In the genomic region with DNA sequence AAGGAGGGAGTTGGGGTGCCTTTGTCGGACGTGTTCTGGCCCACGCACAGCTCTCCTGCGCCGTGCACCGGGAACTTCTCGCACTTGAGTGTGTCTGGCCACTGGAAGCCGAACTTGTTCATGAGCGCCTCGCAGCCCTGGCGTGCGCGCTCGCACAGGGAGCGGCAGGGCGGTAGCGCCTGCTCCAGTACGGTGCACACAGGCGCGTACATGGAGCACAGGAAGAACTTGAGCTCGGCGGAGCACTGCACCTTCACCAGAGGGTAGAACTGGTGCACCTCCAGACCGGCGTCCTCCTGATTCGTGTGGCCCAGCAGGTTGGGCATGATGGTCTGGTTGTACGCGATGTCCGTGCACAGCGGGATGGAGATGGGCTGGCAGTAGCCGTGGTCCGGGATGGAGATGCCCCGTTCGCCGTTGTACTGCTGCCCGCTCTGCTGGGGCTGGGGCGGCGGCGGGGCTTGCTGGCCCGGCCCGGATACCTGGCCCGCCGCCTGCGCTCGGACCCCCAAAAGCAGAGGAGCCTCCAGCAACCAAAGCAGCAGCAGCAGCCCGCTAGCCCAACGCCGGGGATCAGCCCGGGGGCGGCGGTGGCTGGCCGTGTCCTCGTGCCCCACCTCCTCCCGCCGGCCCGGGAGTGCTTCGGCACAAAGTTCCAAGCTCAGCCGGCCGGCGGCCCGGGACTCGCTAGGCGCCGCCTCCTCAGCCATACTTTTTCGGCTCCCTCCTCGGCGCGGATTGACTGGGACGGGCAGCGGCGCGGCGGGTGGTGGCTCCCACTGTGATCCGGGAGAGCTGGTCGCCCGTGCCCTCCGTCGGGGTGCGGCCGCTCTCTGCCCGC, we compare ENCODE assay signal across 7 mouse cellular contexts. TPM values are rescaled to one million over a fixed set of nuclear protein-coding genes. Genes with fewer than 3 reads are reported as not detected.
A peak's percentile ranks its signal among the peaks of the same experiment; 100 is the strongest.
DNase-seq lines count a peak whose midpoint lies in the region; ATAC-seq lines count a peak whose summit lies in the region.

No protein-coding gene starts in this region.

- peak overlapping the region; percentile 95 for H3K4me2 ChIP-seq in intestine, embryonic 16.5 days (ENCODE audit: low read depth, low read length)
- H3K4me2 ChIP-seq in midbrain, embryonic 11.5 days: peak overlapping the region; percentile 99
- H3K4me2 ChIP-seq in stomach, embryonic 16.5 days (ENCODE audit: low read depth, low read length): peak overlapping the region; percentile 72

- ATAC-seq in granulocyte monocyte progenitor cell, adult 5-6 weeks (replicated peaks; ENCODE audit: poor library complexity, severe bottlenecking): peak; percentile 21
- ATAC-seq in intestine, embryonic 16.5 days: peak; percentile 73
- ATAC-seq in midbrain, embryonic 11.5 days (ENCODE audit: low FRiP score): peak; percentile 58
- peak; percentile 52; the same call in 1 of the 2 replicates for ATAC-seq in stomach, embryonic 16.5 days (ENCODE audit: insufficient read depth, low FRiP score)

- peaks cover 5% of the 10 kb centered on the region; the same call in 1 of the 2 replicates for H3K4me1 ChIP-seq in intestine, embryonic 16.5 days (ENCODE audit: control insufficient read depth, insufficient read depth, low read length)
- H3K4me1 ChIP-seq in limb, embryonic 10.5 days: peaks cover 46% of the 10 kb centered on the region
- H3K4me1 ChIP-seq in midbrain, embryonic 11.5 days (ENCODE audit: control insufficient read depth, insufficient read depth, low read length): peaks cover 24% of the 10 kb centered on the region
- H3K4me1 ChIP-seq in stomach, embryonic 16.5 days (ENCODE audit: control insufficient read depth, insufficient read depth, low read length): peaks cover 22% of the 10 kb centered on the region

- H3K9ac ChIP-seq in intestine, embryonic 16.5 days (ENCODE audit: low read depth, low read length): peak overlapping the region; percentile 92
- peak overlapping the region; percentile 93 for H3K9ac ChIP-seq in midbrain, embryonic 11.5 days (ENCODE audit: low read length)
- H3K9ac ChIP-seq in stomach, embryonic 16.5 days (ENCODE audit: low read length): peak overlapping the region; percentile 96

- H3K36me3 ChIP-seq in intestine, embryonic 16.5 days (ENCODE audit: control insufficient read depth, insufficient read depth, low read length): no peaks in the 10 kb centered on the region
- H3K36me3 ChIP-seq in limb, embryonic 10.5 days: peaks cover 13% of the 10 kb centered on the region
- no peaks in the 10 kb centered on the region for H3K36me3 ChIP-seq in midbrain, embryonic 11.5 days (ENCODE audit: control insufficient read depth, insufficient read depth, low read length)
- H3K36me3 ChIP-seq in stomach, embryonic 16.5 days (ENCODE audit: control insufficient read depth, insufficient read depth, low read length): no peaks in the 10 kb centered on the region

- H3K4me3 ChIP-seq in intestine, embryonic 16.5 days (ENCODE audit: low read length): peak overlapping the region; percentile 89
- H3K4me3 ChIP-seq in limb, embryonic 10.5 days: peak overlapping the region; percentile 93
- H3K4me3 ChIP-seq in midbrain, embryonic 11.5 days (ENCODE audit: low read depth, low read length): peak overlapping the region; percentile 81
- peak overlapping the region; percentile 85 for H3K4me3 ChIP-seq in stomach, embryonic 16.5 days (replicated peaks; ENCODE audit: low read length)

- no peaks in the 10 kb centered on the region for H3K27me3 ChIP-seq in intestine, embryonic 16.5 days (replicated peaks; ENCODE audit: control insufficient read depth, insufficient read depth, low read length)
- H3K27me3 ChIP-seq in limb, embryonic 10.5 days (ENCODE audit: low read depth, poor library complexity, severe bottlenecking): no peaks in the 10 kb centered on the region
- H3K27me3 ChIP-seq in midbrain, embryonic 11.5 days (ENCODE audit: control insufficient read depth, insufficient read depth, low read length): peaks cover 3% of the 10 kb centered on the region; the same call in 1 of the 2 replicates
- no peaks in the 10 kb centered on the region for H3K27me3 ChIP-seq in stomach, embryonic 16.5 days (ENCODE audit: control insufficient read depth, insufficient read depth, low read length)

- peak overlapping the region; percentile 97 for H3K27ac ChIP-seq in intestine, embryonic 16.5 days (ENCODE audit: low read length)
- H3K27ac ChIP-seq in limb, embryonic 10.5 days: peak overlapping the region; percentile 98
- H3K27ac ChIP-seq in midbrain, embryonic 11.5 days (ENCODE audit: low read depth, low read length): peak overlapping the region; percentile 95
- H3K27ac ChIP-seq in stomach, embryonic 16.5 days (ENCODE audit: low read length): peak overlapping the region; percentile 98

- WGBS in intestine, embryonic 16.5 days: under 1% methylated on average over 77 of the region's 80 CpGs
- WGBS in limb, embryonic 10.5 days: under 1% methylated on average over 78 of the region's 80 CpGs
- under 1% methylated on average over 73 of the region's 80 CpGs for WGBS in midbrain, embryonic 11.5 days
- under 1% methylated on average over 79 of the region's 80 CpGs for WGBS in stomach, embryonic 16.5 days

- no peaks in the 10 kb centered on the region for H3K9me3 ChIP-seq in intestine, embryonic 16.5 days (ENCODE audit: control insufficient read depth, low read length)
- no peaks in the 10 kb centered on the region for H3K9me3 ChIP-seq in limb, embryonic 10.5 days (replicated peaks)
- H3K9me3 ChIP-seq in midbrain, embryonic 11.5 days (ENCODE audit: control insufficient read depth, low read length): no peaks in the 10 kb centered on the region
- no peaks in the 10 kb centered on the region for H3K9me3 ChIP-seq in stomach, embryonic 16.5 days (replicated peaks; ENCODE audit: control insufficient read depth, low read length)

- DNase-seq in adrenal gland, postnatal 25 days: peak; percentile 78
- peak; percentile 44 for DNase-seq in embryo, embryonic 11.5 days (ENCODE audit: low read depth, low spot score)
- DNase-seq in limb, embryonic 10.5 days (ENCODE audit: low spot score): peak; percentile 82
- peak; percentile 98 for DNase-seq in midbrain, embryonic 11.5 days (ENCODE audit: low spot score, missing footprints)

RNA-seq across cellular contexts. Expression of a gene that starts 0.7 kb away (rescaled TPM):
- 16.7 and 17.8 TPM in 2 replicates for total RNA-seq in adrenal gland, postnatal 25 days (2021)
- total RNA-seq in granulocyte monocyte progenitor cell, adult 5-6 weeks (2014; fragmentation: Nextera tagmentation): 0.06 TPM in 1 of 2 replicates, not detected in the other
- 0.10 and 0.17 TPM in 2 replicates for total RNA-seq in granulocyte monocyte progenitor cell, adult 5-6 weeks (2017)
- polyA plus RNA-seq in intestine, embryonic 16.5 days (2015; fragmentation: Nextera tagmentation; extraction: Ambion mirVana): 10.1 and 10.6 TPM in 2 replicates
- polyA plus RNA-seq in limb, embryonic 10.5 days (2016; fragmentation: Nextera tagmentation; extraction: Ambion mirVana): 20.9 and 25.7 TPM in 2 replicates
- 26.5 and 26.9 TPM in 2 replicates for polyA plus RNA-seq in midbrain, embryonic 11.5 days (2014; fragmentation: Nextera tagmentation; extraction: Ambion mirVana)
- 15.0 and 17.5 TPM in 2 replicates for polyA plus RNA-seq in stomach, embryonic 16.5 days (2015; fragmentation: Nextera tagmentation; extraction: Ambion mirVana)

Comparison
In these comparisons a context has a peak if more than half of its experiments do, and no peak if none do; other contexts are left out.
1. Peak in every context shown above with its lines: DNase-seq, ATAC-seq, H3K4me3 ChIP-seq and H3K27ac ChIP-seq.
2. DNase-seq: peak in every context shown above with its lines; median percentile 98 in midbrain, embryonic 11.5 days; 82 in limb, embryonic 10.5 days; 78 in adrenal gland, postnatal 25 days; 44 in embryo, embryonic 11.5 days.
3. ATAC-seq: peak in every context shown above with its lines; median percentile 73 in intestine, embryonic 16.5 days; 58 in midbrain, embryonic 11.5 days; 52 in stomach, embryonic 16.5 days; 21 in granulocyte monocyte progenitor cell, adult 5-6 weeks.